Mouse (Mus musculus) layer of hippocampus, postnatal 14 days (tissue): ENCODE data around the gene D17Wsu92e. TPM values are rescaled to one million over a fixed set of nuclear protein-coding genes. Genes with fewer than 3 reads are reported as not detected.
A peak's percentile ranks its signal among the peaks of the same experiment; 100 is the strongest.
"Not testable (repeated sequence)": the region's sequence is repeated elsewhere in the genome, so short reads cannot be mapped to it uniquely, and the experiment has no call there.

ENCODE experiments used
- DNase-seq, 2 experiments: peaks; one replicate each; pipeline ENCODE4 v3.0.0; 2021 to 2022; ENCODE audit warnings: low spot score in 2 of 2, mixed read lengths in 1 of 2
- long read RNA-seq, 2 experiments: library from polyadenylated mRNA; stranded (forward); transcript quantifications; one replicate each; pipeline ENCODE4 v2.0.0; 2021
- total RNA-seq, 2 experiments: library from RNA; stranded (reverse); gene quantifications; 2 replicates each; pipeline ENCODE4 v1.2.3; 2021

D17Wsu92e gene
- total RNA-seq, result 100 to 1,000 TPM; 121 to 130 TPM
- long read RNA-seq, experiment 1, transcript D17Wsu92e-202 (5 exons, 3,573 nt), result minor isoform, 7 of 52 reads
- long read RNA-seq, experiment 1, transcript D17Wsu92e-203 (5 exons, 3,892 nt), result major isoform, 13 of 52 reads
- long read RNA-seq, experiment 1, partial matches to known transcripts, result 1 of 52 reads
- long read RNA-seq, experiment 1, other reads (novel, unspliced or antisense), result 27 of 52 reads
- long read RNA-seq, experiment 2, transcript D17Wsu92e-202 (5 exons, 3,573 nt), result minor isoform, 7 of 63 reads
- long read RNA-seq, experiment 2, transcript D17Wsu92e-203 (5 exons, 3,892 nt), result major isoform, 13 of 63 reads
- long read RNA-seq, experiment 2, partial matches to known transcripts, result 4 of 63 reads
- long read RNA-seq, experiment 2, other reads (novel, unspliced or antisense), result 36 of 63 reads

- peak; percentile 97 to 98 for DNase-seq
Measured at GRCm38 (mm10) chr17:27820568-27821406, at the start of gene D17Wsu92e. Gene D17Wsu92e (minus strand): TSS chr17:27820648.

DNA sequence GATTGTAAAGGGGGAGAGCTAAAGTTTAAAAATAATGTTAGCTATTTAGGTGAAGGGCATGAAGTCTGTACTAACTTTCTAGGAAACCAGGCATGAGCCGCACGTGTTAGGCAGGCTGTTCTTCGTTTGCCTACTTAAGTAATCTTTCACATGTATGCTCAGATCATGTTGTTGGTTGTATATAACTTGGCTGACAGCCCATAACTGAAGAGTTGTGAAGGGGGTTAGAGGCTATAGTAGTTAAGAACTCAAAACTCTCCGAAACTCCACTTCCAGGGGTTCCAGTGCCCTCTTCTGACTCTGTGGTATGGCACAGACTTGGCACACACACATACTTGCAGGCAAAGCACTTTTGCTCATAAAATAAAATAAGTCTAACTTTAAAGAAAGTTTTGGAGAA is 46.3 kb upstream of the D17Wsu92e start:
- DNase-seq, result no peak

DNA sequence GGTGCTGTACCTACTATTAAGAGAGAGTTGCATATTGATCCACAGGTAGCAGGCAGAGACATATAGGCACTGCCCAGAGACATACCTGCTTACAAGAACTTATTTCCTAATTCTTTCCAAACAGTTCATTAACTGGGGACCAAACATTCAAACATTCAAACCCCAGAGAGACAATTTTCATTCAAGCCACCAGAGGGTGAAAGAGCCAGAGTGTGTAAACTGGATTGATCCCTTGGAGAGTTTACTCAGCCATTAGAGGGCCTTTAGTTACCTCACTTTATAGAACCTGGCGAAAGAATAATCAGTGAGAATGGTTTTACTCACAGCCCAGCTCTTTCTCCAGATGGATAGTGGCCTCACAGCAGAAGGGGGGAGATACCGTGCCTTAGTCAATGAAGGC is 45.0 kb upstream of the D17Wsu92e start:
- DNase-seq, result no peak

GRCm38 (mm10) chr17:27859131-27859530 is 38.7 kb upstream of the D17Wsu92e start:
- no peak for DNase-seq

GRCm38 (mm10) chr17:27857649-27858475 is 37.4 kb upstream of the D17Wsu92e start:
- DNase-seq, result no peak

GRCm38 (mm10) chr17:27856798-27857648 is 36.6 kb upstream of the D17Wsu92e start:
- peak; percentile 18 to 29 for DNase-seq

GRCm38 (mm10) chr17:27856265-27856797 is 35.9 kb upstream of the D17Wsu92e start, which contains the start of gene Uhrf1bp1:
Gene Uhrf1bp1 (plus strand): TSS chr17:27856441.
- DNase-seq, result peak; percentile 71 to 75

DNA sequence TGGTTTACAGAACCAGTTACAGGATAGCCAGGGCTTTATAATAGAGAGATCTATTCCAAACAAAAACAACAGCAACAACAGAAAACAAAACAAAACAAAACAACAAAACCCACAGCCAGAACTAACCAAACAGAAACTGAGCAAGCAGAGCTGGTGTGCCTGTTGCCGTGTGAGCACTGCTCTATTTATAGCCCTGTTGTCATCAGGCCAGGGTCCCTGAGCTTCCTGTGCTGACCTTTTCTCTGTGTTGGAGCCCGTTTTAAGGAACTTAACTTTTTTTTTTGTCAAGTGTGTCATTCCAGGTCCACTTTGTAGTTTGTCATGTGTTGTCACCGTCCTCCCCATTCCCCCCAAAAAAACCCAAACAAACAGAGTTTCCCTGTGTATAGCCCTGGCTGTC is 30.6 kb upstream of the D17Wsu92e start:
- no peak for DNase-seq

GRCm38 (mm10) chr17:27848351-27848750 is 27.9 kb upstream of the D17Wsu92e start:
- DNase-seq, result no peak

DNA sequence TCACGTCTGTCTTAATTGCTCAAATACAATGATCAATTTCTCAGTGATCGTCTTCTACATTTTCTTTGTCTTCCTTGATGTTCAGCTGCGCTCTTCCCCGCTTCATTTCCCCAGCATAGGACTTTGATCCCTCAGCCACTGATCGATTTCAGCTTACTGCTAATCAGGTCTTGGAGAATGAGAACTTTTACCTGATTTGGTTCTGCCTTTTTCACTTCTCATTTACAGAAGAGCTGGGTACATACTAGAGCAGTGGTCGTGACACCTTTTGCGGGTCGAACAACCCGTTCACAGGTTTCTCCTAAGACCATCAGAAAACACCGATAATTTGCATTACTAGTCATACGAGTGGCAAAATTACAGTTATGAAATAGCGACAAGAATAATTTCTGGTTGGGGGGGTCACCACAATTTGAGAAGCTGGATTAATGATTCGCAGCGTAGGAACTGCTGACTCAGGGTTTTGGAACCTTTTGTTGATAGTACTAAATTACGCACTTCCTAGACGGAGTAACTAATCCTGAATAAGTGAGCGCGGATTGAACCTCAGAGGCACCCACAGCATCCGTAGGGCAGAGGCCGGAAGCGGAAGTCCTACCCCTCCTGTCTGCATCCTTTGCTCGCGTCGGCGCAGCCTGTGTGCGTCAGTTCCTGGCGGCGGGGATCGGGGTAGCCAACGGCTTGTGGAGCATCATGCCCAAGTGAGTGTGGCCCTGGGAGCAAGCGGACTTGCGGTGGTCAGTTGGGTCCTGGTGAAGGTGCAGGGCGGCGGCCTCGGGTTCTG is 19.2 kb upstream of the D17Wsu92e start:
- peak; percentile 91 to 98 for DNase-seq

DNA sequence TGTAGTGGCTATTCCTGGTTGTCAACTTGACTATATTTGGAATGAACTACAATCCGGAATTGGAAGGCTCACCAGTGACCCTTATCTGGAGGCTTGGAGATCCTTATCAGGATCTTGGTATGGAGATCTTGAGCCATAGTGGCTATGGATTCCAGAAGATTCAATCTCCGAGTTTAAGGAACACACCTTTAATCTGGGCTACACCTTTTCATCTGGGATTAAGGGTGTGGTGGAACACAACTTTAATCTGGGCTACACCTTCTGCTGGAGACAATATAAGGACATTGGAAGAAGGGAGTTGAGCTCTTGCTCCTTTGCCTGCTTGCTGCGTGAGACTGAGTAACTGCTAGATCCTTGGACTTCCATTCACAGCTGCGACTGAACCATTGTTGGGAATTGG is 17.4 kb upstream of the D17Wsu92e start, which contains the start of gene Snrpc:
Snrpc (plus strand) TSS at position 301 of the 400 bp plus-strand sequence.
- not testable (repeated sequence) for DNase-seq

GRCm38 (mm10) chr17:27830411-27830810 is 10.0 kb upstream of the D17Wsu92e start:
- no peak for DNase-seq

GRCm38 (mm10) chr17:27827511-27827910 is 7.1 kb upstream of the D17Wsu92e start:
- DNase-seq, result no peak

GRCm38 (mm10) chr17:27826908-27827383 is 6.5 kb upstream of the D17Wsu92e start:
- DNase-seq, result no peak

DNA sequence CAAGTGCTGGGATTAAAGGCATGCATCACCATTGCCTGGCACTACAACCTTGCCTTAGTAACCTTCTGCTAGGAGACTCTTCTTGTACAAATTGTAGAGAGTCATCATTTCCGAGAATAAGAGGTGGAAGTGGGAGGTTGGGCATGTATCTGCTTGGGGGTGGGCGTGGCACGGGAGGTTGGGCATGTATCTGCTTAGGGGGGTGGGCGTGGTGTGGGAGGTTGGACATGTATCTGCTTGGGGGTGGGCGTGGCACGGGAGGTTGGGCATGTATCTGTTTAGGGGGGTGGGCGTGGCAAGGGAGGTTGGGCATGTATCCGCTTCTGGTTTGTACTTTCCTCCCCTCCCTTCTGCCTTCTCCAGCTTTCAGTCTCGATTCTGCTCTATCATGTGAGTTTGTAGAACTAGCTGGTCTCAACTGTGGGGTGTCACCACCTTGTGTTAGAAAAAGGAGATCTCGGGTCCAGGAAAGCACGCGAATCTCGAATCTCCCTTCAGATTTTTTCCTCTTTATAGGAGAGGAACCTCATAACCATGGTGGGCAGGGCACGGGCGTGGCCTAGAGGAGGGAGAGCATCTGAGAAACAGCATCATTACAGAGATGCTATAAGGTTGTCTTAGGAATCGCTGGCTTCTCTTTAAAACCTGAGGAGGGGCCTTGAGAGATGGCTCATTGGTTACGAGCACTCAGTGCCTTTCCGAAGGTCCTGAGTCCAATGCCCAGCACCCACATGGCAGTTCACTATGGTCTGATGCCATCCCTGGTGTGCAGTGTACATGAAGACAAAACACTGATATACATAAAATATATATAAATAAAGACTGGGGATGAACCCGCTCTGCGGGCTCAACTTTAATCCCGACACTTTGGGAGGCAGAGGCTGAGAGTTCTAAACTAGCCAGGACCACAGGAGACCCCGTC is 5.8 kb upstream of the D17Wsu92e start:
- peak in 1 of 2 experiments; percentile 10 for DNase-seq

DNA sequence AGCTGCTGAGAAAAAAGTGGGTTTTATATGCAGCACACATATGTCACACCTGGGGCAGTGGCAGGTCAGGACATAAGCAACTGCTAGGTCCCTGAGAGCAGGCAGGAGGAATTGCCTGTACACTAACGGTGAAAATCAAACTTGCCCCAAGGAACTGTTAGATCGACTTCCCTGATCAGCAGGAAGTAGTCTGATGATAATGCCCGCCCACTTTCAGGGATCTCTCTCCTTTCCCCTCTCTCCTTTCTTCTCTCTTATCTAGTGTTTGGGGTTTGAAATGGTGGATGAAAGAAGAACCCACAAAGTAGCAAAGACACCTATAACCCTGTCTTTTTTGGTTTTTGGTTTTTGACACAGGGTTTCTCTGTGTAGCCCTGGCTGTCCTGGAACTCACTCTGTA is 5.1 kb upstream of the D17Wsu92e start:
- no peak for DNase-seq

- no peak for DNase-seq
Measured at GRCm38 (mm10) chr17:27824941-27825340, 4.5 kb upstream of the D17Wsu92e start.
